Mouse (Mus musculus) B cell, adult 62 days (primary cell): Measurements from ENCODE around the gene Gm17654. TPM values are rescaled to one million over a fixed set of nuclear protein-coding genes. Genes with fewer than 3 reads are reported as not detected.

Experiments
- total RNA-seq: library from RNA; stranded (reverse); gene quantifications from 4 replicates; pipeline ENCODE4 v1.2.4, GENCODE M21; 2023

Gene Gm17654
- not detected in 4 replicates for total RNA-seq

DNA sequence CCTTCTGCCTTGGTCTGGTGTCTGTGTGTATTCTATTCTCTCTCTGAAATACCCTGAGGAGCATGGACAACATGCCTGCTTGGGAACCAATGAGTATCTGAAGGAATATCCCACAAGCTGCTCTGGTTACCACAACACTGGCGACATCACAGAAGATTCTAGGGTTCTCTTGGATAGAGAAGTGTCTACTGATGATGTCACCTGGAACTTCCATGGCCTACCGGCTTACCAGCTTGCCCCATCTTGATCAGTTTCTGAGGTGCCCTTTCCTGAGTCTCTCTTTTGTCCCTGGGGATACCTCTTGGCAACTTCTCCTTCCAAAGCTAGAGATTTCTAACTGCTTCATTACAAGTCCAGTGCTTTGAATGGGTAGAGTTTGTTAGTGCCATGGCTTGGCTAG, at the start of gene Gm17654:
Gene Gm17654 (minus strand): TSS at position 101 of the 400 bp plus-strand sequence.

DNA sequence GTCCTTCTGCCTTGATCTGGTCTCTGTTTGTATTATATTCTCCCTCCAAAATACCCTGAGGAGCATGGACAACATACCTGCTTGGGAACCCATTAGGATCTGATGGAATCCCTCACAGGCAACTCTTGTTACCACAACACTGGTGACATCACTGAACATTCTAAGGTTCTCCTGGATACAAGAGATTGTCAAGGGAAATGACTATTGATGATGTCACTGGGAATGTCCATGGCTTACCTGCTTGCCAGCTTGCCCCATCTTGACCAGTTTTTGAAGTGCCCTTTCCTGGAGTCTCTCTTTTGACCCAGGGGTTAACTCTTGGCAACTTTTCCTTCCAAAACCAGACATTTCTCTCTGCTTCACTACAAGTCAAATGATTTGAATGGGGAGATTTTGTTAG, 29.0 kb upstream of the Gm17654 start, which contains the start of gene Gm10375:
Gene Gm10375 (minus strand): TSS at position 101 of the 400 bp plus-strand sequence.

DNA sequence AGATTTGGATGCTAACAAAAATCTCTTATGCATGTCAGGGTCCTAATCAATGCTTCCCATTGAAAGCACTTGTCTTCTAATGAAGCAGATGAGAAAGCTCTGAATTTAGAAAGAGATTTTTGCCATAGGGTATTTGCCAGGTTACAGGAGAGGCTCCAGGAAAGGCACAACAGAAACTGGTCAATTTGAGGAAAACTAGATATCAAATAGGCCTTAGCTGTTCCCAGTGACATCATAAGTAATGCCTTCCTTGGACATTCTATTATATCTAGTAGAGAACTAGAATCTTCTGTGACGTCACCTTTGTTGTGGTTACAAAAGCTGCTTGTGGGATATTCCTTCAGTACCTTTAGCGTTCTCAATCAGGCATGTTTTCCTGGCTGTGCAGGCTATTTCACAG, 35.7 kb downstream of the Gm17654 start, which contains the start of gene Gm5799:
Gene Gm5799 (plus strand): TSS at position 301 of the 400 bp plus-strand sequence.

Other genes with a start within 250 kb of the Gm17654 start
- gene 1700001F09Rik, start 231.3 kb downstream of the Gm17654 start, total RNA-seq = not detected in 4 replicates
- gene Gm8138, start 162.8 kb downstream of the Gm17654 start, total RNA-seq = not detected in 4 replicates
- not detected in 4 replicates for gene Gm5799, start 35.6 kb downstream of the Gm17654 start, total RNA-seq
- not detected in 4 replicates for gene Gm10375, start 28.9 kb upstream of the Gm17654 start, total RNA-seq
- not detected in 4 replicates for gene Gm8165, start 98.1 kb upstream of the Gm17654 start, total RNA-seq
- 2.0 to 2.7 TPM (median 2.6 TPM) in 4 replicates for gene Gm7324, start 118.7 kb upstream of the Gm17654 start, total RNA-seq
- gene Gm16506, start 148.3 kb upstream of the Gm17654 start, total RNA-seq = not detected in 4 replicates
- not detected in 4 replicates for gene Gm6526, start 168.7 kb upstream of the Gm17654 start, total RNA-seq
- gene Gm8180, start 205.6 kb upstream of the Gm17654 start, total RNA-seq = not detected in 4 replicates